Mouse (Mus musculus) cerebellum, adult 9-10 months (tissue): ENCODE results near the gene Saal1.
"Not testable (repeated sequence)": the region's sequence is repeated elsewhere in the genome, so short reads cannot be mapped to it uniquely, and the experiment has no call there.

Source experiments
- DNase-seq: peaks from one replicate; pipeline ENCODE4 v3.0.0; 2022

Saal1 gene

DNA sequence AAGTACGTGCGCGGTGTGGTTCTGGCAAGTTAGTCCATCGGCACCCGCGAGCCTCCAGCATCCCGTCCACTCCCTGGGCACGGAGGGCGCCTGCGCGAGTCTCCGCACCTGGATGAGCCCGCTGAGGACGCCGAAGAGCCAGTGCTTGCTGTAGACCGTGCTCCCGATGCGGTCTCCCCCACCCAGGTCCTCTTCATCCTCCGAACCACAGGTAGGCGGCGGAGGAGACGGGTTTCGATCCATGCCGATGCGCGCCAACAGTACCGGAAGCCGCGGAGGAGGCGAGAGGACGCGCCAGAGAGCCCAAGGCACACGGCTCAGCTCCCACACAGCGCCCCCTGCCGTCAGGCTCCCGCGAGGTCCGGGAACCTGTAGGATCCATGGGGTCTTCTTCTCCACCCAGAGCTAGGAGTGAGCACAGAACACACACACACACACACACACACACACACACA is at the start of gene Saal1:
Gene Saal1 (minus strand): TSS at position 291 of the 455 bp plus-strand sequence.
- DNase-seq: peak; percentile 84

- DNase-seq: no peak
These were observed 41.0 kb upstream of the Saal1 start, which contains the start of gene Saa2 for GRCm38 (mm10) chr7:46751490-46751889. Gene Saa2, plus strand, starts transcription at chr7:46751790.

- no peak for DNase-seq
These were observed 38.0 kb upstream of the Saal1 start for GRCm38 (mm10) chr7:46748459-46748858.

DNA sequence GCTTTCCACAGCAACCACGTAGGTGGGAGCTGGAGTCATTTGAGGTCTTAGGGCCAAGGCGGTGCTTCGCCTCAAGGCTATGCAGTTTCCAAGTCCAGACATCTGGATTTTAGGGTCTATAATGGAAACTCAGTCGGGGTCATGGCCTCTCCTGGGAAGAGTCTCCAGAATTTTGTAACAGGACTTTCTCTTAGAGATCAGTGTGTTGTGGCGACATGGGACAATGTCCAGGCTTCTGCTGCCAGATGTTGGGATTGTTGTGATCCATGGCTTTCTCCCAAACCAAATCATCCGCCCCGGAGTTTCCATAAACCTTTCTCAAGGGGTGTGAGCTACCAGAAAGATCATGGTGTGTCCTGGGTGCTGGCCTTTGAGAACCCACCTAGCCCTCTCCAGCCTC is 35.9 kb upstream of the Saal1 start:
- DNase-seq: no peak

DNA sequence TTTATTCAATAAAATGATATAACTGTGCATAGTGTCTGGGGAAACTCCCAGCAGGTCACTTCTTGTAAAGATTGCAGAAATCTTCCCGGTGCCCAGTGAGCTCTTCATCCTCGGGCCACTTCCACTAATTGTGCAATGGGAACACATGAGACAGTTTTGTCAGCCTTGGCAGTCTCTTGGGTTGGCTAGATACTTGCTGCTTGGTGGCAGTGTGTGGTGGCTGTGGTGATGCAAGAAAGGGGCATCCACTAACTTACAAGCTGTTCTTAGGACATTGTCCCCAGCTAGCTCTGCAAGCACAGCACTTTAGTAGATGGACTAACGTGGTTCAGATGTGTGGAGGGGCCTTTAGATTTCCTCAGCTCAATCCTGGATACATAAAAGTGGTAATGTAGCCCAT is 35.3 kb upstream of the Saal1 start:
- no peak for DNase-seq

DNA sequence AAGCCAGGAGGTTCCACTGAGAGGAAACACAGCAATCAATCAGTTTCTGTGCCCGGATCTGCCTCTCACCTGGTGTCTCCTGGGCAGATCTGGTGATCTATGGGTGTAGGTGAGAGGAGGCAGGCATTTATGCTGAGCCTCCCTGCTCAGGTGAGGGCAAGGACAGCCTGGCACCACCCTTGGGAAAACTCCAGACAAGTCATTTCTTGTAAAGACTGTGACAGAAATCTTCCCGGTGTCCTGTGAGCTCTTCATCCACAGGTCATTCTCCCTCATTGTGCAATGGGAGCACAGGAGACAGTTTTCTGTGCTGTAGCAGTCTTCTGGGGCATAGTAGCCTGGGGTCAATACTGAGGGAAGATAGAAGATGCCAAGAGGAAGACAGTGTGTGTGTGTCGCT is 32.4 kb upstream of the Saal1 start, which contains the start of gene Saa1:
Gene Saa1 (minus strand): TSS at position 101 of the 400 bp plus-strand sequence.
- not testable (repeated sequence) for DNase-seq

GRCm38 (mm10) chr7:46740041-46740440 is 29.6 kb upstream of the Saal1 start:
- DNase-seq: not testable (repeated sequence)

- no peak for DNase-seq
These were observed 28.3 kb upstream of the Saal1 start for GRCm38 (mm10) chr7:46738561-46739460.

DNA sequence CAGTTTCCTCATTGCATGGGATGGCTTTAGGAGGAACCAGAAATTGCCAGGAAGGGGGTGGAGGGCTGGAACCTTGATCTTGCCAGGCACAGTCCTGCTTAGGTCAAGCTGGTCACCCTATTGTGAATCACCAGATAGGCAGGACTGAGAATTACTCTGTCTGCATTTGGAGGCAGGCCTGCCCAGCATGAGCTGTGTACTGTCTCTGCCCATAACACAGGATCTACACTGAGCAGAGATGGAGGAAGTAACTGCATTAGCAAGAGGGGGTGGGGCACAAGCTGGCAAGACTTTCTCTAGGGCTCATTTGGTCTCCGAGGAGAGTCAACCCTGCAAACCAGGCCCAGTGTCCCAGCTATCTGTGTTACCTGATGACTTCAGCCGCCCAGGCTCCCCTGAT is 24.5 kb upstream of the Saal1 start:
- no peak for DNase-seq

GRCm38 (mm10) chr7:46732458-46732857 is 22.0 kb upstream of the Saal1 start, which contains the start of gene Saa4:
Gene Saa4, minus strand, starts transcription at chr7:46732603.
- DNase-seq: no peak

DNA sequence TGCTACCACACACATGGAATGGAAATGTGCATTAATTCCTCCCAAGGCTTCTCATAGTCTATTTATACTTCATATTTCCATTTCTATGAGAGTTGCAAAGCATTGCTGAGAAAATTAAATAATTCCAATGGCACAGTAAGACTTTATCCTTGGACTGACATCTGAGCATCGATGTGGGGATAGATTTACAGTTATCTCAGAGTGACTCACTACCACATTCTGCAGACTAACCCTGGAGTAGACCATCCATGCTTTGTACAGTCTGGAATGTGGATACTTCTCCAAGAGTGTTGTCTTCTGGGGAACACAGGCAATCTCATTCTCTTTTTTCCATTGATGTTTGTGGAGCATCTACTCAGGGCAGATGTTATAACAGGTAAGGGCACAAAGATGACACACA is 17.1 kb upstream of the Saal1 start:
- DNase-seq: no peak

DNA sequence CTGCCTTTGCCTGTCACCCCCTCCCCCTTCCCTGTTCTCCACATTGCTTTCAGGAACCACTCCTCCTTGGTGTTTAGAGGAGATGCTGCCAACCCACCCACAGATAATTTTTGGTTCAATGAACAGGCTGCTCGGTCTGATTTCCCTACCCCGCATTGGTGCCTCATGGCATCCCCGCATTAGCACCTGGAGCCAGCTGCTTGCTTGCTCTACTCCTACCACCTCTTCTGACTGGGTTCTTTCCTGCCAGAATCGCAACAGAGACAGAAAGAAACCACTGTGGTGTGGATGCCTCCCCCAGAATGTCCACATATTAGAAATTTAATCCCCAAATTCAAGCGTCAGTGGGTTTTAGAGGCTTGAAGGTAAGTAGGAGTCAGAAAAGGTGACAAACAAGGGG is 13.9 kb upstream of the Saal1 start:
- DNase-seq: no peak

GRCm38 (mm10) chr7:46723849-46724248 is 13.4 kb upstream of the Saal1 start:
- no peak for DNase-seq

- DNase-seq: no peak
These were observed 12.9 kb upstream of the Saal1 start for GRCm38 (mm10) chr7:46723354-46723753.

DNA sequence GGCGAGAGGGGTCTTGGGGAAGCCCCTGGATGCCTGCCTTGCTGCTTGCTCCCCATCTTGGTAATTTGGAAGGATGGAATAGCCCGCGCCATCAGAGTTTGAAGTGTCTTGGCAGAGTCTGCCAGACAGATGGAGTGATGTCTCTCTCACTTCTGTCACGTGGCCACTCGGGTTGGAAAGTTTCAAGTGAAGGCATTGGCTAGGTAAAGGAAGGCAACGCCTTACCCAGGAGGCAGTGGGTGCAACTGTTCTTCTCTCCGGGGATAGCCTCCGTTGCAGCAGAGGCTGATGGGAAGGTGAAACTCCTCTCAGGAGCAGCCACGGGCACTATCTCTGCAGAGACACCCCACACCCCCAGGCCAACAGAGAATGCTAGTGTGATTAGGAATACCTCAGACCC is 10.0 kb upstream of the Saal1 start:
- DNase-seq: peak; percentile 75

DNA sequence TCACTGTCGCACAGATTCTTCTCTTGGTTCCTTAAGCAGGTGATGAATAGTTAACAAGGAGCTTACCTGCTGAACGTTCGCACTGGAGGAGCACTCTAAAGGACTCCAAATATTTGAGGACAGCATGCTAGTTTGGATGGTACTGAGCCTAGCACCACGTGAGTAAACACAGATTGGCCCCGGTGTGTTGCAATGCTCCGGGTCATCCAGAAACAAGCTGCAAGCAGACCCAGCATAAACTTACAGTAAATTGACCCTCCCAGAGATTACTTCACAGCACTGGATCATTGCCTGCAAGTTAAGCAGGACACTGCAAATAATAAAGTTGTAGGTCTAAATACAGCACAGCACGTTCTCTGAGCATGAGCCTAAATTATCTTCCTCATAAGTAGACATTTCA is 9.0 kb upstream of the Saal1 start:
- DNase-seq: peak; percentile 67

DNA sequence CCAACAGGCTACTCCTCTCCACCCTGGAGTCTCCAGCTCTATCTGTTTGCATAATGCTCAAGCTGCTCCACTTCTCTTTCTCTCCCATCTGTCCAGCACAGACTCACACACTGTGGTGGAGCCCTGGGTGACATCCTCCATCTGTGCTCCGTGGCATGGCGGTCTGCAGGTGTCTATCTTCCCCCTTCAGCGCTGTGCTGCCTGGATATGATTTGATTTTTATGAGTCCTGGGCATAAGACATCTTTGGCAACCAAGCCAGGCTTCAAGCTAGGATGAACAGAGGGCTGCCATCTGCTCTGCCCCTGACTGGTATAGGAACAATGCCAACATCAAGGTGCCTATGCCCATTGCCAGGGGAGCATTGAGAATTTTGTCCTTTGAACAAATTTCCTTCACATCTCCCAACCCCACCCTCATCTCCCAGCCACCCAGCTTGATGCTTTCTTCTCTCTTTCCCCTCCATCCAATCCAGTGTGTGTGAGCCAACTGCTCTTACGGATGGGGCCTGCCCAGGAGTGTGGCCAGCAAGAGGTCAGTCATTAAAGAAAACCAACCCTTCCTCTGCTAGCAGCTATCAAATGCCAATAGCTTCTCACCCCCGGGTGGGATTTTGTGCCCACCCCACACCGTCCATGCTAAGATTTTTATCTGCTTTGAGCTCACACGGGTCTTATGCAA is 8.3 kb upstream of the Saal1 start:
- DNase-seq: peak; percentile 97

- peak; percentile 66 for DNase-seq
These were observed 6.4 kb upstream of the Saal1 start for GRCm38 (mm10) chr7:46716897-46717296.

GRCm38 (mm10) chr7:46715600-46715999 is 5.1 kb upstream of the Saal1 start, which contains the start of gene Saa3:
Gene Saa3, minus strand, starts transcription at chr7:46715700.
- DNase-seq: no peak

DNA sequence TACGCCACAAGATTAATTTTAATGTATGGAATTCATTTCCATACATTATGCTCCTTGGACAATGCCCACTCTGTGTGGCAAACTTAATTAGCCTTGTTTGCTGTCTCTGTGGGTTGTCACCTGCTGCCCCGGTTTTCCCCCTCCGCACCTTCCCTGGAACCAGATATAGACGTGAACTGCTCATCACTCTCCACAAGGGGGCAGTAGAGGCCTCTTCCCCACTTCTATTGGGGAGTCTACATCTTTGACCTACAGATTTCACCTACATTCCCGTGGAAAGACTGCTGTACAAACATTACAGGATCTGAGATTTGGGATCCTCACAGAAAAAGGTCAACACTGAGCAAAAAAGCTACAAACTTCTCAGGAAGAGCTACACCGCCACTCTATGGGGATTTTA is 4.0 kb upstream of the Saal1 start:
- peak; percentile 87 for DNase-seq

- no peak for DNase-seq
These were observed 1.8 kb upstream of the Saal1 start for GRCm38 (mm10) chr7:46712250-46712649.

DNA sequence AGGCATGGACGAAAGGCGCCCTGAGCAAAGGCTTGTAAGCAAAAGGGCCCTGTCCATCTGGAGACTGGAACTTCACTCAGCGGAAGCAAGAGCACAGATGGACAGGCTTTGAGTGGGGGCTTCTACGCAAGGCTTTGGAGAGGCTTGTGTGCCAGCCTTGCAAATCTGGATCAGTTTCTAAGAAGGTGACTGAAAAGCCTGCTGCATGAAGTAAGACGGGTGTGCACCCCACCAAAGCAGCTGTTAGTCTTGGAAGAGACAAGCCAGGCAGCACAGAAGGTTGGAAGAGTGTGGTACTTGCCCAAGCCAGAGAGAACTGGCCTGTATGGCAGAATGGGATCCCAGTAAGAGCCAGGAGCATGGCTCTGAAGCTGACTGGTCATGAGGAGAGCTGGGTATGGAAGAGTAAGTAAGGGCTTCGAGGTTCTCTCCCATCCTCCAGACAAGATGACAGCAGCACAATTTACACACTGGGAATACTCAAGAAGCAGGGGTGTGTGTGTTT is 9.9 kb downstream of the Saal1 start:
- no peak for DNase-seq

GRCm38 (mm10) chr7:46696754-46697153 is 13.7 kb downstream of the Saal1 start:
- no peak for DNase-seq

DNA sequence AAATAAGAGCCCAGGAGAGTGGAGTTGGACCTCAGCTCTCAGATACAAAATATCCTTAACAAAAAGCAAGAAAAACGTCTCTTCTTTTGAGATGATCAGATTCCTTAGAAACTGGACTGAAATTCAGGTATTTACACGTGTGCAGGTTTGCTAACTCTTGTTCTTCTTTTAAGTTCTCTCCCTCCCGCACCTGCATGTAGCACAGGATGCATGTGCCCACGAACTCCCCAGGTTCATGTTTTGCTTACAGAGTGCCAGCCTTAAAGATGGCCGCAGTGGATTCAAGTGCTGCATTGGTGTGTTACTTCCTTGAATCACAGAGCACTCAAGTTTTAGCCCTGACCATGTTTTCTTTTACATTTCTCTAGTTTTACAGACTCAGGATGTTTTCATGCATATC is 23.7 kb downstream of the Saal1 start:
- no peak for DNase-seq
